Mouse (Mus musculus) small intestine, adult 10 weeks (tissue): ENCODE data around the gene Ciita. TPM values are rescaled to one million over a fixed set of nuclear protein-coding genes. Genes with fewer than 3 reads are reported as not detected.

Source experiments
- polyA plus RNA-seq: library from polyadenylated mRNA; stranded (reverse); fragments of 350-450 nt; fragmentation: Illumina TruSeq; extraction: RNeasy Lipid Tissue Mini Kit (QIAGEN cat#74804); gene quantifications from one replicate; pipeline ENCODE4 v1.2.3, GENCODE M21; 2014; ENCODE audit warnings: low replicate concordance

Ciita gene
- 2.9 TPM for polyA plus RNA-seq

GRCm38 (mm10) chr16:10479857-10480256 is at the start of gene Ciita:
TSS of gene Ciita (plus strand) at chr16:10480059.

DNA sequence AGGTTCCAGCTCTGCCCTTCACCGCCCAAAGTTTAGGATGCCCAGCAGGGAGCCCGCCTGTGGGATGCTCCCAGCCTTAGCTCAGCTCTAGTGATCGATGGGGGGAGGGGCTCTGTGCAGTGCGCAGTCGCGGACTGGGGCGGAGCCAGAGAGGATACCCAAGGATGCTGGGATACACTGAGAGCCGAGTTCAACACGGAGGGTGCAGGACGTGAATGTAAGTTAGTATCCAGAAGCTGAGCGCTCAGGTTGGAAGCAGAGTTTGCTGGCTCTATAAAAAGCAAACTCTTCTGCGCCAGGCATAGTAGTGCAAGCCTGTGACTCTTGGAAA is 32.6 kb upstream of the Ciita start, which contains the start of gene Tvp23a:
Gene Tvp23a (minus strand): TSS at position 99 of the 331 bp plus-strand sequence.

DNA sequence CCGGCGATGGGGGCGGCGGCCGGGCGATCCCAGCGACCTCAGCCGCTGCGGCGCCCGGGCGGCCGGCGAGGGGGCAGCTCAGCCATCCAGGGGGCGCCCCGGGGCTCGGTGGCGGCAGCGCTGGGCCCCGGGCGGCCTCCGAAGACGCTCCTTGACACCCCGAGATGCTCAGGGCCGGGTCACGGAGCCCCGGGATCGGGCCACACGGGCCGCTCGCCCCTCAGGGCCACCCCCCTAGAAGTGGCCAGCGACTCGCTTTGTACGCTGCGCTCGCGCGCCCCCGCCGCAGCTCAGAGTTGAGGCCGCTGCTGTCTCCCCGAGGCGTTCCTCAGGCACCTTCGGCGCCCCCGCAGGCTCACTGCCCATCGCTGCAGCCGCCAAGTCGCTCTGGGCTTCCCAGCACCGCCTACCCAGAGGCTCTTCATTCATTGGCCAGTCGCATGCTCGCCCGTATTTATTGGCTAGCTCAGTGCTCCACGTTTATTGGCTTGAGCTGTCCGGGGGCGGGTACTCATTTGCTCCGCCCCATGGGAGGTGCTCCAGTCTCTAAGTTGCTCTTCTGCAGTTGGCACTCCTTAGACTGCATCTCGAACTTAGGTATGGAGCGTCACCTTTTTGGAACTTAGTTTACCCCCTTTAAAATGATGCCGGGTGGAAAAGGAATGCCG is 63.0 kb downstream of the Ciita start, which contains the start of gene Dexi:
Gene Dexi (minus strand): TSS at position 357 of the 668 bp plus-strand sequence.

GRCm38 (mm10) chr16:10544995-10545622 is 65.2 kb downstream of the Ciita start, which contains the start of gene Clec16a:
TSS of gene Clec16a (plus strand) at chr16:10545339.

Other genes starting within 250 kb of the Ciita start
- 3.8 TPM for gene Emp2, start 166.1 kb upstream of the Ciita start, polyA plus RNA-seq
- gene Tekt5, start 84.6 kb upstream of the Ciita start, polyA plus RNA-seq: not detected
- 3.7 TPM for gene Nubp1, start 68.1 kb upstream of the Ciita start, polyA plus RNA-seq
- 1.0 TPM for gene Tvp23a, start 32.7 kb upstream of the Ciita start, polyA plus RNA-seq
- gene Dexi, start 63.0 kb downstream of the Ciita start, polyA plus RNA-seq: 1.4 TPM
- gene Clec16a, start 65.3 kb downstream of the Ciita start, polyA plus RNA-seq: 12.3 TPM